Mouse (Mus musculus): Measurements from ENCODE around the gene Zdhhc6. TPM values are rescaled to one million over a fixed set of nuclear protein-coding genes. Genes with fewer than 3 reads are reported as not detected.

Gene Zdhhc6
- total RNA-seq, 2 experiments from 2014 or later, result 19.6 to 23.3 TPM

DNA sequence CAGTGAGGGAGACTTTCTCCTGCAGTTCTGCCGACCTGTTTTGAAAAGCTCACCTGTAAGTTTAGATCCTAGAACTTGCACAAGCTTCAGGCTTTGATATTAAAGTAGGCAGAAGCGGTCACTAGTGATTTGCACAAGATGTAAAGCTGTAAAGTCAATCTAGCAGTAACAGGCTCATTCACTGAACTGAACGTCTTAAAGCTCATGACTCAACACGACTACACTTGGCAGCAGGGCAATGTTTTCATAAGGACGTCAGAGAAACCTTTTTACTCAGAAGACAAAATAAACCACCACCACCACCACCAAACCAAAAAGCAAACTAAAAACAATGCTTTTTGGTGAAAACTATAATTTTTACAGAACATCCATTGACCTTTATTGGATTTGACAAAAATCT, 17.9 kb downstream of the Zdhhc6 start:
- no peak for DNase-seq
- H3K4me3 ChIP-seq, result no peak overlapping the region
- no peak overlapping the region for H3K27ac ChIP-seq
- no peak for TF ChIP-seq CTCF (IDR thresholded peaks at IDR 0.05)
- intact Hi-C loops (cut with DNase I), result no loop called here

DNA sequence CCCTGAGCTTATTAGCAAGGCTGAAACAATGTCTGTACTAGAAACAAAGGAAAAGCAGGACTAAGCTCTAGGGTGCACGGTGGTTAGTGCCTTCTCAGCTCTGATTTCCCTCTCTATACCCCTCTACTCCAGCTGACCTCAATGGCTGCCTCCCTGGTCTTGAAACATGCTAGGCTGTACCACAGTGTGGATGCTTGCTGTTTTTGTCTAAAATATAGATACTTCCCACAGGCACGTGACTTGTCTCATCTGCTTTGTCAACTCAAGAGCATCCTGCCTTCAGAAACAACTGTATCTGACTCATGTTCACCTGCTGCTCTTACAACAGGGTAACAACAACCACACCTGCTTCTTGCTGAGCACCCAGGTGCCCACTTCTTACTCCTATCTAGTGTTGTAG, 18.3 kb downstream of the Zdhhc6 start:
- DNase-seq, result no peak
- intact Hi-C loops (cut with DNase I), result no loop called here
- Histone ChIP-seq H3K27ac (no peak overlapping the region), H3K4me3 (no peak overlapping the region)
- no peak for TF ChIP-seq CTCF (IDR thresholded peaks at IDR 0.05)

DNA sequence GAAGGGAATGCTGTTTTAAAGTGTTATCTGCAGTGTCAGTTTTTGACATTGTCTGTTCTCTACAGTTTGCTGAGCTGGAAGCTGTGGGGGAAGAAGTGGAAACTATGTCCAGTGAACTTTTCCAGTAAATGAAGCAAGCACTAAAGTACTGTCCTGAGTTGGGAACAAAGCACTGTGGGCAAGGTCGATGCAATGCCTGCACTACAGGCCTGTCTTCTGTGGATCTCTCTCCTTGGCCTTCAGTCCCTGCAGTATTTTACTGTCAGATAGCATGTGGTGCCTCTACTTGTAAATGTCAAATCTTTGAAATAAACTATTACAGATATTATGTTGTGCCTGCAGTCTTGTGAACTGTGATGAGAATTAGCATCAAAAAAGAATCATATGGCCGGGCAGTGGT, 19.5 kb downstream of the Zdhhc6 start:
- no peak overlapping the region for H3K4me3 ChIP-seq
- no peak for TF ChIP-seq CTCF (IDR thresholded peaks at IDR 0.05)
- intact Hi-C loops (cut with DNase I), result no loop called here
- H3K27ac ChIP-seq, result no peak overlapping the region
- no peak for DNase-seq

DNA sequence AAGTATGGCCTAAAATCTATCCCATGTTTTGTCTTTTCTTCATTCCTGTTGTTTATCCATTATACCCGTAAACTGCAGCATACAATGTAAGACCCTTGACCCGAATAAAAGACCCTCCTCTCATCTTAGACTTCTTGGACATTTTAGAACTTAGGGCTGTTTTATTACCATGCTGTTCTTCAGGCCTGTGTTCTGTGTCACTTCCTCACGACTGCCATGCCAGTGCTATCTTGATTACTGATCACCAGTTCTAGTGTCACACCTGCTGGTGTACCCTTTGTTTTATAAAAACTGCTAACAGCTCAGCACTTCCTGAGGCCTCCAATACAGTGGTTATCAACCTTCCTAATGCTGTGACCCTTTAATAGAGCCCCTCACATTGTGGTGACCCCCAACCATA, 20.3 kb downstream of the Zdhhc6 start:
- H3K4me3 ChIP-seq, result no peak overlapping the region
- H3K27ac ChIP-seq, result no peak overlapping the region
- no peak for DNase-seq
- intact Hi-C loops (cut with DNase I), result no loop called here
- TF ChIP-seq CTCF (IDR thresholded peaks at IDR 0.05), result no peak

DNA sequence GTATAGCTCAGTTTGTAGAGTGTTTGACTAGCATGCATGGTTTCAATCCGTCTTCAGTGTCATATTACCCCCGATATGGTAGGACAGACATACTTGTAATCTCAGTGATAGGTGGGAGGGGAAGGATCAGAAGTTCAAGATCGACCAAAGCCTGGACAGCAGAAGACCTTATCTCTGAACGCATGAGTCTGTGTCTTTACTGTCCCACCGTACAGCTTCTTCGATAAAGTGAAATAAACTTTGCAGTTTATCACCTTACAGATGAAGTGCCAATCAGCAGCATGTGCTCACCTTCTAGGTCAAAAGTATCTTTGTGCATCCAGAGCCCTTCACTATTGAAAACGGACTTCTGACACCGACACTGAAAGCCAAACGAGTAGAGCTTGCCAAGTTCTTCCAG, 20.8 kb downstream of the Zdhhc6 start:
- intact Hi-C loops (cut with DNase I), result no loop called here
- no peak for DNase-seq
- Histone ChIP-seq H3K27ac (no peak overlapping the region), H3K4me3 (no peak overlapping the region)
- no peak for TF ChIP-seq CTCF (IDR thresholded peaks at IDR 0.05)

DNA sequence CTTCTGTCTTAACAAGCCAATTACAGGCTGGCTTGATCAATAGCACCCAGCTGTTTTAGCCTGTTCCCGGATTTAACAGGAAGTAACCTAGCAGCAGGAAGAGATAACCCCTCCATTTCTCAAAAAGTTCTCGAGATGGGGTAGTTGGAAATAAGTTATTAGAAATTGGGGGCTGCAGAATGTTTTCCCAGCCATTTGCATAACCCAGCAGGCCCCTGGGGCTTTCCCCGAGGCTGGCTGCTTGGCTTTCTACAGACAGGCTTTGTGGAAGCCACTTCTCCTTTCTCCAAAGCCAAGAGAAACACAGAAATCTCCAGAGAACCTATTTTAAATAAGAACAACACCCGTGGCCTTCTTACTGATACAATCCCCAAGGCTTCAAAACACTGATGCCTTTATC, 22.7 kb downstream of the Zdhhc6 start:
- no peak overlapping the region for H3K27ac ChIP-seq
- no peak overlapping the region for H3K4me3 ChIP-seq
- intact Hi-C loops (cut with DNase I), result no loop called here
- DNase-seq, result no peak
- TF ChIP-seq CTCF (IDR thresholded peaks at IDR 0.05), result no peak

DNA sequence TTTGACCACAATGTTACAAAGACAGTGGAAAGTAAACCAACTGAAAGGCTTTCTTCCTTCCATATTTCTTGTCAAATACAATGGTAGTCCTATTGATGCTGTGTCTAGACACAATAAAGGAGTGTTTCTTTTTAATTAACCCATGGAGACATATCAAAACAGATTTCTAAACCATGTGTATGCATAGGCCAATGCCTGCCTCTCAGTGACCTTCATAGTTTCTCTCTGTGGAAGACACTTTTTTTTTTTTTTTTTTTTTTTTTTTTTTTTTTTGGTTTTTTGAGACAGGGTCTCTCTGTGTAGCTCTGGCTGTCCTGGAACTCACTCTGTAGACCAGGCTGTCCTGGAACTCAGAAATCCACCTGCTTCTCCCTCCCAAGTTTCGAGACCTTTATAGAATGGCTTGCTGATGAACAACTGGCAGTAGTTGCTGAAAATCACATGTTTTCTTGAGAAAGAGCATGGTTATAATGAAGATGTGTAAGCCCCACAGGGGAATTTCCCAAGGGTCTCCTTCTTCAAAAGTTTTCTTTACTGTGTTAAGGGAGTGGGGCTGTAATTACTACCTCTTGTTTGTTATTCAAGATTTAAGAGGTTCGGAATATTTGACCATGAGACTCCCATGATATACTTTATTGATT, 23.5 kb downstream of the Zdhhc6 start:
- intact Hi-C loops (cut with DNase I), result no loop called here
- no peak for DNase-seq
- H3K4me3 ChIP-seq, result no peak overlapping the region
- TF ChIP-seq CTCF (IDR thresholded peaks at IDR 0.05), result no peak
- no peak overlapping the region for H3K27ac ChIP-seq

DNA sequence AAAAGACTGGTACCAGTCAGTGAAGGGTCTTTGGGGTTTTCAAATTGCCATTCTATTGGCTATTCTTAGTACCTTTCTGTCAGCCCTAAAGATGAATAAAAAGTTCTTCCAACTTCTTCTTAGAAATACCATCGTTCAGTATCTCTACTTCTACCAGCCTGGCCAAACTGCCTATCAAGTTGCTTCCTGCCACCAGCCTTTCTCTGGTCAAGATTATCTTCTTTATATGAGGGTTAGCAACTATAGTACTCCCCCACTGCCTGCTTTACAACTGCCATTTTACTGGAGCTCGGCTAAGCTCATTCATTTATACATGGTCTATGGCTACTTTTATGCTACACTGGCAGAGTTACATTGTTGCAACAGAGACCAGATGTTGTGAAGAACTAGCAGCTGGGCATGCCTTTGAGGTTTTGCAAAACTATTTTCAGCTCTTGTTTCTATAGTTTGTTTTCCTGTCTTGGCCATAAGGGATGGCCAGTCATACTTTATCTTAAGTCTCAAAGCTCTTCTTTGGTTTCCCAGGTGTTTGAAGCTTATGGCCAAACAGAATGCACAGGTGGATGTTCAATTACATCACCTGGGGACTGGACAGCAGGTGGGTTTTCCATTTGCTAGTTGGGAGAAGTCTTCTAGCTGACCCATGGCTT, 25.1 kb downstream of the Zdhhc6 start:
- no peak for TF ChIP-seq CTCF (IDR thresholded peaks at IDR 0.05)
- intact Hi-C loops (cut with DNase I), result no loop called here
- H3K27ac ChIP-seq, result no peak overlapping the region

DNA sequence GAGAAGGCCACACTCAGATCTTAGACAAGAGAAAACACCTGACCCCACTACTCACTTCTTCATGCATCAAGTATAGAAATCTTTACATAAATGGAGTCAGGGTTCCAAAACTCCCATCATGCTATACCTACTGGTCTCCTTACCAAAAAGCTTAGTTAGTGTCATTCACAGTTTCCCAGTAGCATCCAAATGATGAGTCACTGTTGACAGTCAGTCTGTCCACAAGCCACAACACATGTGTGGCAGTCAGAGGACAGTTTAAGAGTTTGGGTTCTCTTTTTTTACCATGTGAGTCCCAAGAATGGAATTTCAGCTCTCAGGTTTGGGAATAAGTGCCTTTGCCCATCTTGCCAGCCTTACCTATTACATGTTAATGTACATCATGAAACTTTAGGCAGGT, 26.9 kb downstream of the Zdhhc6 start:
- Histone ChIP-seq H3K27ac (no peak overlapping the region), H3K4me3 (no peak overlapping the region)
- no peak for TF ChIP-seq CTCF (IDR thresholded peaks at IDR 0.05)
- DNase-seq, result no peak
- intact Hi-C loops (cut with DNase I), result no loop called here

More for the DNA sequence above, 25.1 kb downstream of the Zdhhc6 start:
- no peak overlapping the region for H3K4me3 ChIP-seq
- no peak for DNase-seq

DNA sequence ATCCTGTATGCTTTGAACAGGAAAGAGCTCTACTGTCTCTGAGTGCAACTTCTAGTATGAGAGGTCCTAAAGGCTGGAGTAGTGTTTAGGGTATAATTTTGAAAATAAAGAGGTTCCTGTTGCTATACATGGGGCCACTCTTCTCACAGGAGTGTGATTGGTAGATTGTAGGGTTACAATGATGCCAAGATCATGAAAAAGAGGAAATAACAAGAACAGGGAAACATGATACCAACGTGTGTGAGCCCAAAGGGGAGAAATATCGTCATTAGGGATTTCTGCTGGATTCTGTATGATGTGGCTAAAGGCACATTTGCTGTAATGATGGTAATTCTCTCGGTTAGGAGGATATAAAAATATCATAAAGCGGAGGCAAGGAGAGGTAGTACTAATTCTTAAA, 29.8 kb downstream of the Zdhhc6 start:
- no peak overlapping the region for H3K27ac ChIP-seq
- intact Hi-C loops (cut with DNase I), result no loop called here
- H3K4me3 ChIP-seq, result no peak overlapping the region
- no peak for TF ChIP-seq CTCF (IDR thresholded peaks at IDR 0.05)
- no peak for DNase-seq

DNA sequence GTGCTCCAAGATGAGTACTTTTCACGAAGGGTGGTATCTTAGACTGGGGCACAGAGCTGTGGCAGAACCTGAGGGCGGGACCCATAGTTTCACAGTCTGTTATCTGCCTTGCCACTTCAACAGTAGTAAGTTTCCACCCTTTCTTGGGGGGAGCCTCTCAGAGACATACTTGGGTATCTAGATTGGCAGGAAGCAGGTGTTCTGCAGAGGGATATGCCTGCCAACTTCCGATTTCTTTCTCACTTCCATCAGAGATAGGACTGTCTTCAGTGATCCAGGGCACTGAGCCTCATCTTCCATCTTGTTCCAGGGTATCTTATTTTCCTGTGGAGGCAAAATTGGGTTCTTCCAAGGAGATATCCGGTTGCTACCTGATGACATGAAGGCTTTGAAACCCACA, 31.7 kb downstream of the Zdhhc6 start:
- intact Hi-C loops (cut with DNase I), result no loop called here
- no peak overlapping the region for H3K4me3 ChIP-seq
- H3K27ac ChIP-seq, result no peak overlapping the region
- TF ChIP-seq CTCF (IDR thresholded peaks at IDR 0.05), result no peak
- DNase-seq, result no peak

DNA sequence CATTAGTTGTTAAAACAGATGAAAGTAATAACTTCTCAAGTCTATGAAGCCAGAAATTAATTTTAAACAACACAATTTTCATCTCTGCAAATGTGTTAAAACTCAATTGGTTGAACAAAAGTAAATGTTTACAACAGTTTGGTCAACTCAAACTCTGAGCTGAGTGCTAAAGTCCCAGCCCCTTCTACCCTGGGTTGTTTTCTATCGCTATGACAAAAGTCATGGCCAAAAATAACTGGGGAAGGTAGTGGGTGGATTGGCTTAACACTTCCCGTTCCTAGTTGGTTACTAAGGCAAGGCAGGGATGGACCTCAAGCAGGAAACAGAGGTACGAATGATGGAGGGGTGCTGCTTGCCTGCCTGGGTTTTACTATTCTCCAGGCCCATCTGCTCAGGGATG, 39.1 kb downstream of the Zdhhc6 start:
- intact Hi-C loops (cut with DNase I), result no loop called here
- Histone ChIP-seq H3K27ac (no peak overlapping the region), H3K4me3 (no peak overlapping the region)
- DNase-seq, result no peak
- no peak for TF ChIP-seq CTCF (IDR thresholded peaks at IDR 0.05)

DNA sequence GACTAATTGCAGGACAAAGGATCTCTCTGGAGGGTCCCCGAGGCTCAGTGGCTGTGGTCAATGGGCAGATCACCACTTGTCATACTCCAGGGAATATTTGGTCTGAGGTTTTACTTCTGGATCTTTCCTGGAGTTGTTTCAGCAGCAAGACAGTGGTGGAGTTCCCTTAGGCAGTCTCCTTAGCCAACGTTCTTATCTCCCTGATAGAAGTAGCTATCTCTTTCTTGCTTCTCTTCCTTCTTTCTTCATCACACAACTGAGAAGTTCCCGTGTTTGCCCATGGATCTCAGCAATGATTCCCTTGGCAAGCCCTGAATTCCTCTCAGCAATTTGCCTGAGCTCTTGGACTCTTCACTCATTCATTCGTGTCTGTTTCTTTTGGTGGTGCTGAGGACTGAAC, 39.7 kb downstream of the Zdhhc6 start:
- no peak for TF ChIP-seq CTCF (IDR thresholded peaks at IDR 0.05)
- intact Hi-C loops (cut with DNase I), result no loop called here

DNA sequence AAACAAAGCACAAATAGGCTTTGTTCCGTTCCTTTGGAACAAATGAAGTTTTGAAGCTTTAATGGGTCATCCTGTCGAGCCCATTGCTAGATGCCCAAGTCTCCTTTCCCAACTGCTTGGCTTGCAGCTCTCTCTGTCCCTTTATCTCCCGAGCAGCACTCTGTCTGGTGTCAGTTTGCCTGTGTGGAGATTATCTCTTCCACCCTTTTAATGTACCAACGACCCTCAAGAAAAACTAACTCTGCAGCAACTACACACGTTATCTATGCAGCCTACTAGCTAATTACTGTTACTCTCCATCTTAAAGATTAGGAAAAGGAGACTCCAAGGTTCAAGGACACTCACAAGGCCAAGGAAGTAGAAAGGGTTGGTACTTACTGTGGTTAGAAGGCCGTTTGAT, 42.5 kb downstream of the Zdhhc6 start:
- no peak overlapping the region for H3K4me3 ChIP-seq
- intact Hi-C loops (cut with DNase I), result no loop called here
- no peak overlapping the region for H3K27ac ChIP-seq
- TF ChIP-seq CTCF (IDR thresholded peaks at IDR 0.05), result no peak
- DNase-seq, result no peak

More for the DNA sequence above, 39.7 kb downstream of the Zdhhc6 start:
- DNase-seq, result no peak
- Histone ChIP-seq H3K4me3 (no peak overlapping the region), H3K27ac (no peak overlapping the region)
